Mouse (Mus musculus): ENCODE data around the gene Cnot2.

DNA sequence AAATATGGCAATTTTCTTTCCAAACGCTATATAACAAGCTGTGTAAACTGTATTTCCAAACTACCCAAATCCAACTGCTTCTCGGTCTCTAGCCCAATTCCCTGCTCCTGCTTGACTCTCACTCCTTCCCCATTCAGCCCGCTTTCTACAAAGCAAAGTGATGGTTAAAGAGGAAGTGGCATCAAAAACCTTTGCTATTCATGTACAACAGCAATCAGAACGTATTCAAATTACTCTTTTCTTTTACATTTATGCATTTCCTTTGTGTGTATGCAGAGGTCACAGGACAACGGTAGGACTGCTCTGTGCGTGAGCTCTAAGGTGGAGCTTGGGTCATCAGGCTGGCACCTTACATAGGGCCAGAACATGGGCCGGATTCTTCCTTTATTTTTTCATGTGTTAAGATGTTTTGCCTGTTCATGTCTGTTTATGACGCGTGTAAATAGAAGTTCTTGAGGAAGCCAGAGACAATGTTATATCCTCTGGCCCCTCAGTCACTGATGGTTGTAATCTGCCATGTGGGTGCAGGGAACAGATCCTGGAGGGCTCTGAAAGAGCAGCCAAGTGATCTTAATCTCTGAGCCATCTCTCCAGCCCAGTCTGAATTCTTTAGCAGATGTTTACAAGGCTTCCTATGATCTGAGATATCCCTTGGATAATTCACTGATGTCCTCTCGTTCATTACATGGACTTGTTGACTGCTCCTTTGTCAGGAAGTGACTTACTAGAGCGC lies 68.6 kb downstream of the Cnot2 start:
- TF ChIP-seq FLI1 (IDR thresholded peaks at IDR 0.05; ENCODE audit: low read length) (no peak), GATA1 (IDR thresholded peaks at IDR 0.05; ENCODE audit: borderline replicate concordance, low read length) (no peak)
